Mouse (Mus musculus): Measurements from ENCODE around the gene Agtrap. TPM values are rescaled to one million over a fixed set of nuclear protein-coding genes. Genes with fewer than 3 reads are reported as not detected.

Agtrap gene
- polyA plus RNA-seq, 1 experiment from 2014 or later = 14.0 TPM

Other genes starting within 250 kb of the Agtrap start
- gene Zfp933, start 239.7 kb downstream of the Agtrap start, polyA plus RNA-seq (2016; fragmentation: Nextera tagmentation; extraction: Ambion mirVana) = 6.0 and 7.6 TPM in 2 replicates
- 42.7 and 45.4 TPM in 2 replicates for gene Miip, start 219.2 kb downstream of the Agtrap start, polyA plus RNA-seq (2016; fragmentation: Nextera tagmentation; extraction: Ambion mirVana)
- gene Fv1, start 219.1 kb downstream of the Agtrap start, polyA plus RNA-seq (2016; fragmentation: Nextera tagmentation; extraction: Ambion mirVana) = 18.9 and 19.0 TPM in 2 replicates
- gene Mfn2, start 183.3 kb downstream of the Agtrap start, polyA plus RNA-seq (2016; fragmentation: Nextera tagmentation; extraction: Ambion mirVana) = 38.2 and 42.6 TPM in 2 replicates
- gene Plod1, start 151.3 kb downstream of the Agtrap start, polyA plus RNA-seq (2016; fragmentation: Nextera tagmentation; extraction: Ambion mirVana) = 52.9 and 54.8 TPM in 2 replicates
- 25.4 and 25.6 TPM in 2 replicates for gene 2510039O18Rik, start 147.1 kb downstream of the Agtrap start, polyA plus RNA-seq (2016; fragmentation: Nextera tagmentation; extraction: Ambion mirVana)
- gene Nppb, start 102.2 kb downstream of the Agtrap start, polyA plus RNA-seq (2016; fragmentation: Nextera tagmentation; extraction: Ambion mirVana) = not detected in 2 replicates
- gene Nppa, start 87.3 kb downstream of the Agtrap start, polyA plus RNA-seq (2016; fragmentation: Nextera tagmentation; extraction: Ambion mirVana) = 0.64 and 10.6 TPM in 2 replicates
- 10.5 and 10.6 TPM in 2 replicates for gene Clcn6, start 49.2 kb downstream of the Agtrap start, polyA plus RNA-seq (2016; fragmentation: Nextera tagmentation; extraction: Ambion mirVana)
- 25.7 and 29.1 TPM in 2 replicates for gene Mthfr, start 49.0 kb downstream of the Agtrap start, polyA plus RNA-seq (2016; fragmentation: Nextera tagmentation; extraction: Ambion mirVana)
- 80.2 and 87.3 TPM in 2 replicates for gene Mad2l2, start 42.4 kb upstream of the Agtrap start, polyA plus RNA-seq (2016; fragmentation: Nextera tagmentation; extraction: Ambion mirVana)
- 1.7 and 1.8 TPM in 2 replicates for gene Draxin, start 42.7 kb upstream of the Agtrap start, polyA plus RNA-seq (2016; fragmentation: Nextera tagmentation; extraction: Ambion mirVana)
- gene Fbxo6, start 64.1 kb upstream of the Agtrap start, polyA plus RNA-seq (2016; fragmentation: Nextera tagmentation; extraction: Ambion mirVana) = 10.6 and 10.8 TPM in 2 replicates
- 19.7 and 23.6 TPM in 2 replicates for gene Fbxo44, start 72.5 kb upstream of the Agtrap start, polyA plus RNA-seq (2016; fragmentation: Nextera tagmentation; extraction: Ambion mirVana)
- 4.1 and 4.7 TPM in 2 replicates for gene Fbxo2, start 72.6 kb upstream of the Agtrap start, polyA plus RNA-seq (2016; fragmentation: Nextera tagmentation; extraction: Ambion mirVana)
- gene Disp3, start 199.9 kb upstream of the Agtrap start, polyA plus RNA-seq (2016; fragmentation: Nextera tagmentation; extraction: Ambion mirVana) = 0.65 and 0.74 TPM in 2 replicates

Data from embryonic facial prominence, embryonic 12.5 days (tissue).